Mouse (Mus musculus) CH12.LX (cell line): Measurements from ENCODE around the gene Stpg1.
A peak's percentile ranks its signal among the peaks of the same experiment; 100 is the strongest.

Source experiments
- CTCF ChIP-seq, 2 experiments: IDR thresholded peaks in 1 of 2; conservative IDR thresholded peaks in 1 of 2; 2 replicates each; pipeline ENCODE4 v1.5.1; 2011 to 2012; ENCODE audit warnings: low read depth in 2 of 2, low read length in 2 of 2, improper control_type of control experiment in 1 of 2, inconsistent platforms in 1 of 2, mild to moderate bottlenecking in 1 of 2, moderate library complexity in 1 of 2
- JUND ChIP-seq: conservative IDR thresholded peaks from 2 replicates; pipeline ENCODE4 v1.6.1; 2011; ENCODE audit warnings: low read depth, low read length, improper control_type of control experiment
- PAX5 ChIP-seq: IDR thresholded peaks from 2 replicates; pipeline ENCODE4 v1.6.1; 2012; ENCODE audit warnings: low read length, inconsistent platforms, mixed read lengths
- POLR2A ChIP-seq: IDR thresholded peaks from 2 replicates; pipeline ENCODE4 v1.6.1; 2011; ENCODE audit warnings: low read depth, mild to moderate bottlenecking, improper control_type of control experiment, low read length
- POLR2AphosphoS2 ChIP-seq: IDR thresholded peaks from 2 replicates; pipeline ENCODE4 v1.6.1; 2011; ENCODE audit warnings: low read depth, low read length, improper control_type of control experiment
- USF1 ChIP-seq: IDR thresholded peaks from 2 replicates; pipeline ENCODE4 v1.6.1; 2014; ENCODE audit warnings: low read depth, mild to moderate bottlenecking, inconsistent platforms, low read length, improper control_type of control experiment
- ZNF384 ChIP-seq: IDR thresholded peaks from 2 replicates; pipeline ENCODE4 v1.6.1; 2012; ENCODE audit warnings: low read depth, low read length, improper control_type of control experiment, inconsistent platforms

DNA sequence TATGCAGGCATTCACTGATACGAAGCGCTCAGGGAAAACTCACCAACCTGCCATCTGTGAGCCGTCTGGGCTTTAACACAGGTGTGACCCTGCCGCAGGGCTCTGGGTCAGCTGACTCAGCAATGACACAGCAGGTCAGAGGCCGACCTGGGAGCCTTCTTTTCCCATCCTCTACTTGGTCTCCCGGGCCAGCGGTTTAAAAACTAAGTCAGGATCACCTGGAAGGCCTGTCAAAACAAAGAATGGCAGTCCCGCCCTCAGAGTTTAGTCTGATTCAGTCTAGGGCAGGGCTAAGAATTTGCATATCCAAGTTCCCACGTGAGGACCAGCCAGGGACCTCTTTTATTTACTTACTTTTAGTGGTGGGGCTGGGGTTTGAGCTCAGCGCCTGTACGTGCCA, 74.6 kb downstream of the Stpg1 start:
- TF ChIP-seq POLR2A: no peak
- no peak for TF ChIP-seq JUND
- peak; percentile 21 for TF ChIP-seq USF1
- no peak for TF ChIP-seq POLR2AphosphoS2
- no peak for TF ChIP-seq PAX5
- TF ChIP-seq CTCF (conservative IDR thresholded peaks at IDR 0.05 in 1 of 2, IDR thresholded peaks at IDR 0.05 in 1 of 2; ENCODE audit: low read depth in 2 of 2, low read length in 2 of 2): no peak
- no peak for TF ChIP-seq ZNF384
